Mouse (Mus musculus): ENCODE measurements around the gene Rab15.
A peak's percentile ranks its signal among the peaks of the same experiment; 100 is the strongest.
"Not testable (repeated sequence)": the region's sequence is repeated elsewhere in the genome, so short reads cannot be mapped to it uniquely, and the experiment has no call there.

Gene Rab15

DNA sequence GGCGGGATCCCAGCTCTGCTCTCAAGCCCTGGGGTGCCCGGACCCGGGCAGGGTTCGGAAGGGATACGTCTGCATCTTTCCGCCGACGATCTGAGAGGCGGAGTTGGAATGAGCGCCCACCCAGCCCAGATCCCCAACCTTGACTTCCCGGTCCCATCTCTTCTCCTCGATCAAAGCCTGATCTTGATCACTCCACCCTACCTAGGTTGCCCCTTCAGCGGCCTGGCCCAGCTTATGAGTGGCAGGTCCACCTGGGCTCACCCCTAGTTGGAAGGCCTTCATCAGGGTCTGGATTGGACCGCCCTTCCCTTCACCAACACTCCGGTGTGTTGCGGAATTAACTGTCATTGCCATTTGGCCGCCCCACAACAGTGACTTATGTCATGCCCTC lies at the start of gene Rab15:
Rab15 (minus strand) TSS at position 258 of the 391 bp plus-strand sequence.
- peak in 1 of 2 experiments; percentile 52 for DNase-seq

DNA sequence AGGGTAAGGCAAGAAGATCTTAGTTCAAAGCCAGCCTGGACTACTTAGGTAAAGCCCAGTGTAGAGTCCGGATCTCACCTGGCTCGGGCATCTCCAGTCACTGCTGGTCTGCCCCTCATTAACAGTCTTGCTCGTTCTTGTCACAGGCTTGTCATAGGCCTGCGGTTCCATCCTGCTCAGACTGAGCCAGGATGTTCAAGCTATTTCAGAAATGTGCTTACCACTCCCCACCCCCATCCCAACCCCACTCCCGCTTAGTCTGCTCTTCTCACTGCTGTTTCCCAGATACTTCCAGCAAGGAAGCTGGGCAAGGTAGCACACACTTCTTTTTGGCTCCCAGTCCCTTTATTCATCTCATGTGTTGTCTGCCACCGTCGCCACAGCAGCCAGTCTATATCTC lies 46.9 kb upstream of the Rab15 start:
- DNase-seq: no peak

DNA sequence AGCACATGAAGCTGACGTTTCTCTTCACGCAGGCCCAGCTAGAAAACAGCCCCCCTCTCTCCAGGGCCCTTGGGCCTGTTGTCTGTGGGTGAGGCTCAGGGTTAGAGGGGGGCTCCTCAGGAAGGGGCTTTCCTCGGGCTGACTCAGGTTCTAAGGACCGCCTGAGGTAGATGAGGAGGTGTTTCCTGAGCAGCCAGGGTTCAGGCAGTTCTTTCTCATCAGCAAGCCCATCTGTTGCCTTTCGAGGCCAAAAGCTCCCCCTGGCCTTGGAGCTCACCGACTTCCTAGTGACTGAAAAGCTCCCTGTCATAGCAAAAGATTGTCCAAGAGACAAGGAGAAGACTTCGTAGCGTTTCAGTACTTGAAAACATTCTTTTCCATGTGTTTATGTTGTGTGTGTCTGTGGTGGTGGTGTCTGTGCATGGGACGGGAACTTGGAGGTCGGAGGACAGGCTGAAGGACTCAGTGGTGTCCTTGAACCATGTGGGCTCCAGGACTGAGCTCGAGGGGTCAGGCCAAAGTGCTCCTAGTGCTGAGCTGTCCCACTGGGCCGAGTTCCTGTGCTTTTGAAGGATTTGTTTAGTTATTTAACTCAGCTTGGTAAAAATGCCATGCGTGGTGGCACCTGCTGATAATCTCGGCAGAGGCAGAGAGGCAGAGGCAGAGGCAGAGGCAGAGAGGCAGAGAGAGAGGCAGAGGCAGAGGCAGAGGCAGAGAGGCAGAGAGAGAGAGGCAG lies 45.9 kb upstream of the Rab15 start:
- peak; percentile 71 to 77 for DNase-seq

DNA sequence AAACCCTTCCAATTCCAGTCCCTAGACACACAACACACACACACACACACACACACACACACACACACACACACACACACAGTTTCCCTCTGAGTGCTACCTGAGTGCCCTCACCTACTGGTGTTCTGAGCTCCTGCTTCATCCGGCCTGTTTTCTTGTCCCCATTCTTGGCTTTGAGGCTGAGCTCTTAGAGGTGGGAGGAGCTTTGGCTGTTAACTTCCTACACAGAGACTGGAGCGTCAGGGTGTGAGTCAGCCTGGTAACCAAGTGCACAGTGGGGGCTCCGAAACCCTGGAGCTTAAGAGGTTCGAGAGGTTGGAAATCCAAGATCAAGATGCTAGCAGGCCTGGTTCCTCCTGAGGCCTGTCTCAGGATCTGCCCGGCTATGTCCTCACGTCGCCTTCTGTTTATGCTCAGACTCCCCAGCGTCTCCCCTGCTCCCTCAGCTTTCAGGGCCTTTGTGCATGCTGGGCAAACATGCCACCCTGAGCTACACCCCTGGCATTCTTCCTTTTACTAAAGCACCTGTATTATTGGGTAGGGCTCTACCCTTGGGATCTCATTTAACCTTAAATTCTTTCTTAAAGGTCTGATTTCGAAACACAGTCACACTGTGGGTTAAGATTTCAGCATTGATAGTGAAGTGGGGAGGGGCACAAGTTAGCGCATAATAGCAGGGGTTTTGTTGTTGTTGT lies 45.0 kb upstream of the Rab15 start:
- peak; percentile 61 to 63 for DNase-seq

DNA sequence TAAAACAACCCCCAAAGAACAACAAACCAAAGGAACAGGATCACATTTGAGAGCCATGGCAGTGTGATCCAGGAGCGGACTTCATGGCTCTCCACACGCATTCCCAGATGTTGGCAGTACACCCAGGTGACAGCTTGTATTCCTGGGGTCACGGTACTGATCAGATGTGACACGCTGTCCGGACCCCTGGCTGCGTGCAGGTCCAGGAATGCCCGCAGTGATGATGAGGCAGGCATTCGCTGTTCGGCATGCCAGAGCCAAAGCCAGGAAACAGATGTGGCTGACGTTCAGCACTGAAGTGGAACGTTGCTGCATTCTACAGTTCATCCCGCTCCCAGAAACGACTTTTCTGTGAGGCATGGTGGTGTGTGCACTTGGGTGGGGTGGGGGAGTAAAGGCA lies 42.6 kb upstream of the Rab15 start:
- no peak for DNase-seq

DNA sequence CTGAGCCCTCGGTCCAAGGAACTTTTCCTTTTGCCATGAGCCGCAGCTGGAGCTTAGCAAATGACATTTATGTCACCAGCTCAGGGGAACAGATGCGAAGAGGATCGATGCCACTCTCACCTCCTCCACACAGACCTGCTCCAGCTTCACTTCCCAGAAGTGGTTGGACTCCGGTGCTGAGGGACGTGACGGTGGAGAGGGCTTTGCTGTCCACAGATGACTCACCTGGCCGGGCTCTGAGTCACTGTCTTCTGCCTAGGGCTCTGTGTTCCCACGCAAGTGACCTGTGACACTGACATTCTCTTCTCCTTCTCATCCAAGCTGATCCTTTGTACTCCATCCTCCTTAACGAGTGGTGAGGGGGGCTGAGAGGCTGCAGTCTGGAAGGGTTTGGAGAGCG lies 40.9 kb upstream of the Rab15 start:
- DNase-seq: peak in 1 of 2 experiments; percentile 36

DNA sequence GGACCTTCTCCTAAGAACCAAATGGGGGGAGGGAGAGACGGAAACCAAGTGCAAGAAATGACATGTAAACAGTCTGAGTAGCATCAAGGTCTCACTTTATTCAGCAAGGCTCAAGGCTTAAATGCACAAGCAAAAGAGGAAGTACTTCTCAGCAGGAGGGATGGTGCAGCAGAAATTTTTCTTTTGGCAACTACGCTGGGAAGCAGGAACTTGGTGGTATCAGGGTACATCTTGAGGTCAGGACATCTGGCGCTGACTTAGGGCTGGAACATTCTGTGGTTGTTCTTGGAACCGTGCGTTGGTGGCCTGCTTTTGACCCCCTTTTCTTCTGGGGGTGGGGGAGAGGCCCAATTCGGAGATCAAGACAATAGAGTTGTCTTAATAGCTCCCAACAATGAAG lies 36.1 kb upstream of the Rab15 start:
- not testable (repeated sequence) for DNase-seq

DNA sequence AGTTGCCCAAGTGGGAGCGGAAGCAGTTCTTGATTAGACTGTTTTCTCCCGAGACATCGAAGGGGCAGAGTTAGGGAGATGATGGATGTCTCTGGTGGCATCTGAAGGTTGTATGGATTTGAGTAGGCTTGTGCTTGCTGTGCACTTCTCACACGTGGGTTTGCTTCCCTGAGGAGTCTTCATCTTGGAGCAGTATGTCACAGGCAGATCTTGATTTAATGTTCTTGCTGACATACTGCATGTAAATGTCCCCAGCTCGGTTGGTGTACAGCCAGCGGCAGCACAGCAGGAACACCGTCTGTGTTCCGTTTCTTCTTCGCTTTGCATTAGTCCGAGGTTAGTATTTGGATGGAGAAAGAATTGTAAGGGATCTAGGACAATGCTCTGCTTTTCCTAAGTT lies 34.4 kb upstream of the Rab15 start:
- DNase-seq: peak; percentile 63 to 68

DNA sequence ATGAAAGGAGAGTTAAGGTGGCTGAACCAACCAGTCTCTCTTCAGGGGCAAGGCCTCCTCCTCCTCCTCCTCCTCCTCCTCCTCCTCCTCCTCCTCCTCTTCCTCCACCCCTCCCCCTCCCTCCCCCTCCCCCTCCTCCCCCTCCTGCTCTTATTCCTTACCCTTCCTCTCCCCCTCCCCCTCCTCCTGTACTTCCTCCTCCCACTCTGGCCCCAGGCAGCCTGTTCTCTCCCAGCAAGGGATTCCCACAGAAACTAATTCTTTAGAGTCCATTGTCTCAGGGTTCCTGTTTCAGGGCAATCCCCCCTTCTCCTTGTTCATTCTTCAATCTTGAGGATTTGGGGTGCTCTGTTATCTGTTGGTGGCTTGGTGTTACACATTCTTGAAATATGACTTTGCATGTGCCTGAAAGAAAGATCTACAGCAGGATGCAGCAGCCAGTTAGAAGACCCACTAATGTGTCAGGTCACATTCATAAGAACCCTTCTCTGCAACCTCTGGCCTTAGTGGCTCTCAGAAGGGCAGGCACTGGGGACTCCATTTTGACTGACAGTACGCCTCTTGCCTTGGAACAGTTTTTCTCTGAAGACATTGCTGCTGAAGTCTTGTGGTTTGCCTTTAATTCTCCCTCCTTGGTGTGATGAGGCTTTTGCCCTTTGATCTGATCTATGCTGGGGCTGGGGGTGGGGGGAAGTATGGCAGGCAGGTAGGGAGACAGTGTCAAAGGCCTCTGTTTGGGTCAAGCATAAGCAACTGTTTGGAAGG lies 30.9 kb upstream of the Rab15 start:
- no peak for DNase-seq

DNA sequence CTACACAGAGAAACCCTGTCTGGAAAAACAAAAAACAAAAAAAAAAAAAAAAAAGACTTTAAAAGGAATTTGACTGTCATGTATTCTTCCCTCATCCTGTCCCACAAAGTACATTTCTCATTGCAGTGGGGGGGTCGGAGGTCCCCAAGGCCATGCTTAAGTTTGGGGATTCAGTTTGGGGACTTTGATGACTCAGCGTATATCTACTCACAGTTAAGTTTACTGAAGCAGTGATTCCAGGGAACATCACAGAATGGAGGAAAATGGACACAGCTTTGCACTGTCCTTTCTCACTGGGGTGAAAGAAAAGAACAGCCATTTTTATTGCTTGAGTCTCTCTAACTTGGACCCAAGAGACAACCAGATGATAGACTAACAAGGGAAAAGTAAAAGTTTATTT lies 29.7 kb upstream of the Rab15 start:
- DNase-seq: no peak

DNA sequence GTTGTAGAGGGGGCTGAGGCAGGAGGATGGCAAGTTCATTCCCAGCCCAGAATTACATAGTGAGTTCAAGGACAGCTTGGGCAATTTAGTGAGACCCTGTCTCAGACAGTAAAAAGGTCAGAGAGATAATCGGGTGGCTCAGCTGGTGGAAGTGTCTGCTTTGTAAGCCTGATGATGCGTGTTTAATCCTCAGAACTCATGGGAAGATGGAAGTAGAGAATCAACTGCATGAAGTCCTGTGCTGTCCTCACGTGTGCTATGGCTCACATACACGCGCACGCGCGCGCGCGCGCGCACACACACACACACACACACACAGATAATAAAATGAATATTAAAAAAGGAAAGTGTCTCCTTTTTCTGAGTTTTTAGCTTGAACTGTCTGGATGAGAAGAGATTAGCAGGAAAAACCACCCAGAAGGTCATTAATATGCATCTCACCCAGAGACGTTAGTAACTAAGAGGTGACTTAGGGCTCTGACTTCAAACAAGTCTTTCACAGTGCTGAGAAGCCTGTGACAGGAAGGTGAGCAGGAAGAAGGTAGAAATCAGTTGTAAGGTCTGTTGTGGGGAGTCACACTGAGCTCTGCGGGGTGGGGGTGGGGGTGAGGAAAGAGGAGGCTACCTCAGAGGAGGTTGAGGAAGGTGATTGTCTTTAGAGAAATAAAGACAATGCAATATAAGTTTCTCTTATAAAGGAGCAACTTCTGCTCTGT lies 21.8 kb upstream of the Rab15 start:
- no peak for DNase-seq

DNA sequence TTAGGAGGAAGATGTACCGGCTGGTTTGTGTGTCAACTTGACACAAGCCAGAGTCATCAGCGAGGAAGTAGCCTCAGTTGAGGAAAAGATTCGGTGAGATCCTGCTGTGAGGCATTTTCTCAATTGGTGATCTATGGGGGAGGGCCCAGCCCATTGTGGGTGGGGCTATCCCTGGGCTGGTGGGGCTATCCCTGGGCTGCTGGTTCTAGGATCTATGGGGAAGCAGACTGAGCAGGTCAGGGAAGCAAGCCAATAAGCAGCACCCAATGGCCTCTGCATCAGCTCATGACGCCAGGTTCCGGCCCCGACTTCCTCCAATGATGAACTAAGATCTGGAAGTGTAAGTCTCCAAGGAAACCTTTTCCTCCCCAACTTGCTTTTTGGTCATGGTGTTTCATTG lies 17.4 kb upstream of the Rab15 start:
- DNase-seq: no peak

DNA sequence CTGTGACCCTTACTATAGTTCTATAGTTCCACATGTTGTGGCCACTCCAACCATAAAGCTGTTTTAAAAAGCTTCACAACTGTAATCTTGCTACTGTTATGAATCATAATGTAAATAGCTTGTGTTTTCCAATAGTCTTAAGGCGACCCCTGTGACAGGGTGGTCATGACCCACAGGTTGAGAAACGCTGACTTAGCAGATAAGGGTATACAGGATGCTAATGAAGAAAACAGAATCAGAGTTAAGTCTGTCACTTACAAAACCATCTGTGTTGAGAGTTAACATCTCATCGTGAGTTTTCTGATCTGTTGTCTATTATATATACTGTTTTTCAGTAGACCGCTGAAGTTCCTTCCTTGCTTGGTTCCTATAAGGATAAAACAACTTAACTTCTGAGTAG lies 16.6 kb upstream of the Rab15 start:
- DNase-seq: no peak

DNA sequence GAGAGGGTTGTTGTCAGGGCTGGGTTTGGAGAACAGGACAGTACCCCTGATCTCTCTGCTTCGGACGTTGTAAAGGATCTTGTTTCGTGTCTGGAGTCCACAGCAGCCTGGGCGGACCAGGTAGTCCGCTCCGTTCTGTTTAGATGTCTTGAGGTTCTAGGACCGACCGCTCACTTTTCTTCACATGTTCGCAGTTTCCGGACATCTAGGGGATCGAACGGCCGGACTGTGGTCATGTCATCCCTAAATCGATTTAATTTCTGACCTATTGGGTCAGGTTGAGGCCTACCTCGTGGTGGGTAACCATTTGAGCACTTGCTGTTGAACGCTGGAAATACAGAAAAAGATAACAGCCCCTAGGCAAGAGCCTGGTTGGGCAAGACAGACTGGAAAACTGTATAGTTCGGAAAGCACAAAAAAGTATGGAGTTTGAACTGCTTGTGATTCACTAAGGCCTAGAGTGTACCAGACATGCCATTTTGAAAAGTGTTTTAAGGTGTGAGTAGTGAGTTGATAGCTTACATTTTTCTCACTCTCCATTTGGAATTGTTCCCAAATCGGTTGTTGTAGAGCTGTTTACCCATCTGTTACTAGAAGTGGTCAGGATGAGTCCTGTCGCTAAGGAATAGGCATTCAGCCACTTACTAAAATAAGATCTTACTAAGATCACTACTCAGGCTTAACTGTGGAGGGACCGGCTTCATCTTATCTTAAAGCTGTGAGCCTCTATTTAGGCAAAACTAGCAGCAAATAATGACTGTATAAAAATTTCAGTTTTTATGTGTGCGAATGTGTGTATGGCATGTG lies 15.3 kb upstream of the Rab15 start:
- DNase-seq: no peak

DNA sequence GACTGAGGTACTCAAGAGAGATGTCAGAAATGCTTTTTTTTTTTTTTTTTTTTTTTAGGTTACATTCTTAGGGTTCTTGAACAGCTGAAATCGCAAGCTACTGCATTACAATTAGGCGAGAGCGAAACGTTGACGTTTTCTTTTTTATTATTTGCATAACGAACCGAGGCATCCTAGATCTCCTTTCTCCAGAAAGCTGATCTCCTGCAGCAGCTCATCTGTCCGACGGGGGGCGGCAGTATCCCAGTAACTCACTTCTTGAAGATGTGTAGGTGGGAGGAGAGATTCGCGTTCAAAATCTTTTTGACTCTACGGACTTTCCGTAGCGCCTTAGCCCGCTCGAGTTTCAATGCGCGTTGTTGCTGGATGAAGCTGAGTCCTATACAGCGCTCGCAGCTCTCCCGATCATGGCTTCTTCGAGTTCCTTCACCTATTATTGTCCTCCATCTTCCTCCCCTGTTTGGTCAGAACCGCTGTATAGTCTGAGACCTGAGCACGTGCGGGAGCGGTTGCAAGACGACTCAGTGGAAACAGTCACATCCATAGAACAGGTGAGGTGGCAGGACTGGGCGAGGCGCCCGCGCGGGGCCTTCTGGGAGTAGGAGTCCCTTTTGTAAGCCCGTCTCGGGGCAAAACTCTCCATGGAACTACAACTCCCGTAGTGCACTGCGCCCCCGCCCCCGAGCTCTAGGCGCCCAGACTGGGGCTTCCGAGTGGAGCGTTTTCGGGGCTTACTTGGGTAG lies 14.6 kb upstream of the Rab15 start:
- DNase-seq: peak; percentile 99

DNA sequence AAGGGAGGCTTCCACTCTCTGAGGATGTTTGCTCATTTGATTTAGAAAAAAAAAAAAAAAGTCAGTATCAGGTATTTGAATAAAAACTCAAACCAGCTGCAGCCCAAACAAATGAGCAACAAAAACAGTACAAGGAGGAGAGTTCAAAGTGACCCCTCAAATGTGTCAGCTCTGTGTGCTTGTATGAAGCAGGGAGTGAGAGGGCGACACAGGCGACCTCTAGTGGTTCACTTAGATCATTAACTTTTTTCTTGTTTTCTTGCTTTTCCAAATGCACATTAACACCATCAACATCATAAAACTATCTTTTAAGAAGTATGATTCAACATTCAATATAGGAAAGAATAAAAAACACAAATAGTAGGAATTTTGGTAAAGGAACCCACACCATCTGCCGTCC lies 10.0 kb upstream of the Rab15 start:
- peak; percentile 49 to 60 for DNase-seq

DNA sequence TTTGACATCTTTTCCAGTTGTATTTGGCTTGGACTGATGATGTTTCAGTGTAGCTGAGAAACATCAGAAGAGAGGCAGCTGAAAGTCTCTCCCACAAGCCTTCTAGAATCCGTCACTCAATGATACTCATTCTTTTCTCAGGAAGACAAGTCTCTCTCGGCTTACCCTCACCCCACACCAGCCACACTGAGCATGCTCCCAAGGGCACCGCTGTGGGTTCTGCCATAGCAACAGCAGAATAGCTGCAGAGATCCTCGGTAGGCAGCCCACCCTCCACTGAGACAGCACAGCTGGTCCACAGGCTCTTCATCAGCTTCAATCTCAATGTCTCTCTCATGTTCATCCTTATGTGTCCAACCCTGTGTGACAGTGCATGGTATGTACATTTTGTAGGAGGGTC lies 2.6 kb upstream of the Rab15 start:
- DNase-seq: no peak

DNA sequence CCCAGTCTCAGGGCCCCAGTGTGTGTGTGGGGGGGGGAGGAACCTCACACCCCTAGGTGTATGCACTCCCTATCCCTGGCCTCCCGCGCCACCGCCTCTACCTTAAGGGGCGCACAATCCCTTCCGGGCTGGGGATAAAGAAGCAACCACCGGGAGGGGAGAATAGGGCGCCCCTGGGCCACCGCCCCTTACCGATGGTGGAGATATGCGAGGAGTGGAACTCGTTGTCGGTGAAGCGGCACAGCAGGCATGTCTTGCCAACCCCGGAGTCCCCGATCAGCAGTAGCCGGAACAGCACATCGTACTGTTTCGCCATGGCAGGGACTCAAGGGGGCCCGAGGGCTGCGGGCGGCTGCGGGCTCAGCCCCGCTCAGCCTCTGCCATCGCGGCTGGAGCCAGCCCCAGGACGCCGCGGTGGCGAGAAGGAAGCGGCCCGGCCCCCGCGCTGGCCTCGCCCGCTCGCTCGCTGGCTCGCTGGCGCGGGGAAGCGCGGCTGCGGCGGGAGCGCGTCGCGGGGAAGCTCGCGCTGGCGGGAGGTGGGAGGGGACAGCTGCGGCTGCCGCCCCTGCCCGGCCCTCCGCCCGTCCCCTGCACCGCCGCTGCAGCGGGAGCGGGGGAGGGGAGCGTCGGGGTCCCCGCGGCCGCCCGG lies 582 bp downstream of the Rab15 start:
- peak; percentile 58 to 75 for DNase-seq

DNA sequence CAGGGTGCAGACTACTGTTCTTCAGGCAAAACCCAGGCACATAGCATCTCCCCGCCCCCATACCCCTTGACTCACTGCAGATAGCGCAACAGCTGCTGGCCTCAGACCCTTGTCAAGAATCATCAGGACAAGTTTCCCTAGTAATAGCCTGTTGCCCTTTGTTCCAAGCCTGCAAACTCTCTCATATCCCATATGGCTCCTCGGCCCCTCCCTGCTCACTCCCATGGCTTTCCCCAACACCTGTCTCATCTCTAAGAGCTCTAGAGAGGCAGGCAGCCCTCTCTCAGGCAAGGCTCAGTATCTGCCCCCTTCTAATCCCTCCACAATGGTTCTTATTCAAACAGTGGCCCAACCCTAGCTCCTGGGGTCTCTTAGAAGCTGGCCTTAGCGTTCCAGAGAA lies 2.1 kb downstream of the Rab15 start:
- peak; percentile 52 to 71 for DNase-seq

DNA sequence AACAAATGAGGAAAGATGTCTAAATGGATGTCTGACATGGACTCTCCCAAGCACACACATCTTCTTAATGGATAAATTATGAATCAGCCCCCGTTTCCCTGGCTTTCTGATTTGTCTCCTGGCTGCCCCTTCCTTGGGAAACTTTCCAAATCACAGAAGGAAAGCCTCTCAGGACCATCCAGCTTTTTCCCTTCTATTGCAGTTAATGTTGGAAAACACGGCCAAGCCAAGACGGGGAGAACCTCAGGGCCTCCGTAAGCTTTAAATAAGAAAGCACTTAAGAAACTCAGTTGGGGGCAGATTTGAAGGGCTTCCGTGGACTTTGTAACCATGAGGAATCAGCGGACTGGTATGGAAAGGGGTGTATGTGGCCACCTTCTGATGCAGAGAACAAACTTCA lies 2.9 kb downstream of the Rab15 start:
- no peak for DNase-seq

DNA sequence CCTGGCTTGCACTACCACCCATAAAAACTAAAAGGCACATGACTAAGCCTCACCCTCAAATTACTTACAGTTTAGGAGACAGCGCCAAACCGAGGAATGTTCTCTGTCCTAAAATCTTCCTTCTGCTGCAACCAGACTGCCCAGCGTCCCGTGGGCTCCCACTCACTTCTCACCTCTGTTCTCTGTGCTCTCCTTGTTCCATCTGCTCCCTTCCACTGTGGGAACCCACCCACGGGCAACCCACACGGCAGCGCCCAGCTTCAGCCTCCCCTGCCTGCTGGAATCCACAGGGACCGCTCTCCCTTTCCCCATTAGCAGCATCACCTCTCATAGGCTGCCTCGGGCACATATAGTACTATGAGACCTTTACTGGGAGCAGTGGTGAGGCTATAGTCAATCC lies 3.8 kb downstream of the Rab15 start:
- peak in 1 of 2 experiments; percentile 35 for DNase-seq
